Mouse (Mus musculus): Measurements from ENCODE around the gene Olfr911-ps1.

Olfr911-ps1 gene

GRCm38 (mm10) chr9:38521280-38521679, at the start of gene Olfr911-ps1:
Olfr911-ps1 (plus strand) TSS chr9:38521580.
- DNase-seq (ENCODE audit: extremely low read depth, insufficient read length, low spot score): no peak

- no peak for DNase-seq (ENCODE audit: extremely low read depth, insufficient read length, low spot score)
Measured at GRCm38 (mm10) chr9:38486785-38487184, 34.6 kb upstream of the Olfr911-ps1 start, which contains the start of gene Olfr906. Olfr906 (plus strand) TSS chr9:38487085.

GRCm38 (mm10) chr9:38495501-38495900, 25.9 kb upstream of the Olfr911-ps1 start, which contains the start of gene Olfr907:
Olfr907 (plus strand) TSS chr9:38495801.
- DNase-seq (ENCODE audit: extremely low read depth, insufficient read length, low spot score): no peak

DNA sequence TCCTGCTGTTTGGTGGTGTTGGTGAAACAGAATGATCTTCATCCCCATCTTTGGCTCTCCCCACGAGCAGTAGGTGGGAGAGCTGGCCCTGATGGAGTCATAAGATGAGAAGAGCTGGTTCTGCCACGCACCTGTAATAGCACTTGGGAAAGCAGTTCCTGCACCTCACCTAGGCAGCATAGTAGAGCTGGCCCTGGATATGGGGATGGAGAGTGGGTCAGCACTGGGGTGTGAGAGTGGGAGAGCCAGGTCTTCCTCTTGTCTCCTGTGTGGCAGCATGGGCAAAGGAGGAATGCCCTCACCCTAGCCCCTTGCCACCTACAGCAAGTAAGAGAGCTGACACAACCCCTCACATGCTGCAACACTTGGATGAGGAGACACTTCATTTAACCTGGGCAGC, 9.0 kb upstream of the Olfr911-ps1 start:
- DNase-seq (ENCODE audit: extremely low read depth, insufficient read length, low spot score): no peak

DNA sequence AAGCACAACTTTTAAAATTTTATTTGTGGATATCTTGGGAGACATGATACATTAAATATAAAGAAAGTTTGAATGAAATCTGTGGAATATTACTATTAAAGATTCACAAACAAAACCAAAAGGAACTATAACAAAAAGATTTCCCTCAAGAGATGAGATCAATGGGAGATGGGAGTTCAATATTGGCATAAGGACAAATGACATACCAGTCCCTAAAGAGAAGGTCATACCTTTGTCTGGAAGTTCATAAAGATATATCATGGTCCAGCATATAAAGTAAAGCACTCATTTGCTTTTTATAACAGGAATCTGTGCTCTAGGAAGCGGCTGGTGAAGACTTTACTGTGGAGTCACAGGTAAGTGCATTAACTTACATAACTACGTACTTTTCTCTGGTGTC, 16.2 kb downstream of the Olfr911-ps1 start, which contains the start of gene Olfr910:
Gene Olfr910, plus strand, starts transcription at position 301 of the 400 bp plus-strand sequence.
- DNase-seq (ENCODE audit: extremely low read depth, insufficient read length, low spot score): no peak

Data from 3134 (cell line).